Mouse (Mus musculus): ENCODE data around the gene Col28a1.
"Not testable (repeated sequence)": the region's sequence is repeated elsewhere in the genome, so short reads cannot be mapped to it uniquely, and the experiment has no call there.

GRCm38 (mm10) chr6:7982958-7983645 lies 209.3 kb downstream of the Col28a1 start:
- not testable (repeated sequence) for TF ChIP-seq CTCF, POLR2A (IDR thresholded peaks at IDR 0.05; ENCODE audit: insufficient read depth, low read depth, low read length)
